ENCODE assay signal across 10 mouse cellular contexts in the genomic region with DNA sequence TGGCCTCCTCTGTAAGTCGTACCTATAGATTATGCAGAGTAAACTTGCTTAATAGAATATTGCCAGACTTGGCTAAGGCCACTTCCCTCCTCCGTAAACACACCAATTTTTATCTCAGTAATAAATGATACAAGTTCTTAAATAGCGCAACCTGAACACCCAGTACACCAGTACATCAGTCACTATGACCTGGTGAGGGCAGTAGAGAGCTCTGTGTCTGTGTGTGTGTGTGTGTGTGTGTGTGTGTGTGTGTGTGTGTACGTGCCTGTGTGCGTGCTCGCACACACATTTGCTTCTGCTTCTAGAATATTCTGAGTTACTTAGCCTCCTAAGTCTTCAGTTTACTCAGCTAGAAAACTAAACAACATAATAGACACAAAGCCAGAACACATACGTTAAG. TPM values are rescaled to one million over a fixed set of nuclear protein-coding genes. Genes with fewer than 3 reads are reported as not detected.
DNase-seq lines count a peak whose midpoint lies in the region.
"Had no signal": no experiment of that assay in that cellular context is flagged by ENCODE, and none has a peak within 500 bp of the region (broad histone marks: within the 10 kb centered on the region; RNA-seq: fewer than 3 reads in every experiment).

No protein-coding gene starts in this region.

- H3K27ac ChIP-seq in forebrain, embryonic 10.5 days = no peak overlapping the region
- H3K27ac ChIP-seq: limb, embryonic 15.5 days had no signal

- no peak overlapping the region for H3K4me3 ChIP-seq in forebrain, embryonic 10.5 days
- H3K4me3 ChIP-seq: limb, embryonic 15.5 days had no signal

- H3K27me3 ChIP-seq in forebrain, embryonic 10.5 days (ENCODE audit: poor library complexity, severe bottlenecking) = no peaks in the 10 kb centered on the region
- H3K27me3 ChIP-seq: limb, embryonic 15.5 days had no signal

- WGBS in forebrain, embryonic 10.5 days = 91% methylated on average over 7 of the region's 7 CpGs

- H3K4me1 ChIP-seq in forebrain, embryonic 10.5 days = no peaks in the 10 kb centered on the region
- H3K4me1 ChIP-seq: limb, embryonic 15.5 days had no signal

- H3K9me3 ChIP-seq in forebrain, embryonic 10.5 days = no peaks in the 10 kb centered on the region
- H3K9me3 ChIP-seq: limb, embryonic 15.5 days had no signal

- peaks cover 37% of the 10 kb centered on the region for H3K36me3 ChIP-seq in forebrain, embryonic 10.5 days (replicated peaks)

- DNase-seq in kidney, postnatal 10 days = peak; percentile 6
- DNase-seq in kidney, postnatal 14 days = no peak
- peak; percentile 5 for DNase-seq in thymus, postnatal 14 days
- DNase-seq in thymus, adult 18-20 months = no peak
- DNase-seq in c-Kit-positive CD71-positive TER-119-positive erythroid progenitor cells, embryonic 14.5 days (ENCODE audit: low spot score) = peak; percentile 3
- peak; percentile 19 for DNase-seq in thymus, postnatal 4 days
- DNase-seq in forebrain, embryonic 10.5 days (ENCODE audit: extremely low spot score, low spot score) = no peak
- no peak for DNase-seq in heart, adult 11 months
- DNase-seq: right cerebral cortex, postnatal 25 days had no signal

RNA-seq across cellular contexts. Expression of a gene that starts 28.4 kb away (rescaled TPM):
- polyA plus RNA-seq in forebrain, embryonic 10.5 days (2016; fragmentation: Nextera tagmentation; extraction: Ambion mirVana) = 46.7 and 50.3 TPM in 2 replicates

Comparison
In these comparisons a context has a peak if more than half of its experiments do, and no peak if none do; other contexts are left out.
1. DNase-seq: peak in kidney, postnatal 10 days (single experiment), thymus, postnatal 14 days (single experiment), c-Kit-positive CD71-positive TER-119-positive erythroid progenitor cells, embryonic 14.5 days (single experiment) and thymus, postnatal 4 days (single experiment); none in kidney, postnatal 14 days (single experiment), thymus, adult 18-20 months (0 of 2), forebrain, embryonic 10.5 days (single experiment) and heart, adult 11 months (single experiment).